Mouse (Mus musculus) testis, postnatal 14 days (tissue): ENCODE results near the gene Tmem265.

Experiments
- DNase-seq: peaks from one replicate; pipeline ENCODE4 v3.0.0; 2021; ENCODE audit warnings: low spot score

The Tmem265 gene

GRCm38 (mm10) chr7:127561340-127561858 lies at the start of gene Tmem265:
Tmem265 (plus strand) TSS chr7:127561390.
- no peak for DNase-seq

GRCm38 (mm10) chr7:127511808-127512230 lies 49.4 kb upstream of the Tmem265 start, which contains the start of gene Srcap:
Srcap (plus strand) TSS chr7:127511983.
- DNase-seq, result peak; percentile 98

- DNase-seq, result peak; percentile 95
Measured at GRCm38 (mm10) chr7:127512231-127513015, 48.8 kb upstream of the Tmem265 start.

- peak; percentile 53 for DNase-seq
Measured at GRCm38 (mm10) chr7:127513016-127513390, 48.2 kb upstream of the Tmem265 start.

- no peak for DNase-seq
Measured at GRCm38 (mm10) chr7:127513781-127514180, 47.4 kb upstream of the Tmem265 start.

- DNase-seq, result no peak
Measured at GRCm38 (mm10) chr7:127515846-127516245, 45.3 kb upstream of the Tmem265 start.

- DNase-seq, result no peak
Measured at GRCm38 (mm10) chr7:127516344-127516743, 44.8 kb upstream of the Tmem265 start.

GRCm38 (mm10) chr7:127519284-127519683 lies 41.9 kb upstream of the Tmem265 start, which contains the start of gene Gm42715:
Gm42715 (plus strand) TSS chr7:127519584.
- no peak for DNase-seq

GRCm38 (mm10) chr7:127541671-127542070 lies 19.5 kb upstream of the Tmem265 start:
- DNase-seq, result no peak

GRCm38 (mm10) chr7:127549116-127549835 lies 11.9 kb upstream of the Tmem265 start:
- DNase-seq, result no peak

- no peak for DNase-seq
Measured at GRCm38 (mm10) chr7:127551558-127551957, 9.6 kb upstream of the Tmem265 start.

- no peak for DNase-seq
Measured at GRCm38 (mm10) chr7:127560580-127560979, 610 bp upstream of the Tmem265 start.

GRCm38 (mm10) chr7:127564381-127565150 lies 3.4 kb downstream of the Tmem265 start:
- no peak for DNase-seq

- DNase-seq, result peak; percentile 95
Measured at GRCm38 (mm10) chr7:127572895-127573471, 11.8 kb downstream of the Tmem265 start, which contains the start of gene Phkg2. Phkg2 (plus strand) TSS chr7:127573340.

- peak; percentile 43 for DNase-seq
Measured at GRCm38 (mm10) chr7:127573503-127574008, 12.4 kb downstream of the Tmem265 start.

- DNase-seq, result no peak
Measured at GRCm38 (mm10) chr7:127574115-127574514, 12.9 kb downstream of the Tmem265 start.

- DNase-seq, result no peak
Measured at GRCm38 (mm10) chr7:127583260-127583659, 22.1 kb downstream of the Tmem265 start.

- DNase-seq, result no peak
Measured at GRCm38 (mm10) chr7:127585031-127585430, 23.8 kb downstream of the Tmem265 start.

GRCm38 (mm10) chr7:127586149-127586548 lies 25.0 kb downstream of the Tmem265 start:
- DNase-seq, result no peak

GRCm38 (mm10) chr7:127587196-127587595 lies 26.0 kb downstream of the Tmem265 start:
- DNase-seq, result no peak
